Mouse (Mus musculus) kidney, postnatal 4 days (tissue): ENCODE data around the gene Anks1.

Experiments used
- DNase-seq, 2 experiments: peaks; one replicate each; pipeline ENCODE4 v3.0.0; 2021; ENCODE audit warnings: mixed read lengths in 2 of 2

The Anks1 gene

DNA sequence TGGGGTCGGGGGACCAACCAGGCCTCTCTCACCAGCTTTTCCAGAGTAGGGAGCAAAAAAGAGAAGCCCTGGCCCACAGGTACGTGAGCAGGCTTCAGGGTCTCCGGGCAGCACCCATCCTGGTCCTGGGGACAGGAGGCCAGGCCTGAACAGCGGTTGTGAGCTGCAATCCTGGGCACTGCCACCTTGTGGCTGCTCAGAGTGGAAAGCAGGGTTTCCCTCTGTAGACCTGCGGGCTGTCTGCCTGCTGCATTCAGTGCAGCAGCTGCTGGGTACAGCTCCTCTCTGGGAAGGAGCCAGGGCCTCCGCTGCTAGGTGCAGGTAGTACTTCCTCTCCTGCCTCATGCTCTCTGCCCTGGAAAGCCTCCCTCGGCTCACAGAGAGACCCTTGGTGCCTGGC, 152.4 kb downstream of the Anks1 start:
- peak; percentile 59 to 71 for DNase-seq

- no peak for DNase-seq
Measured at GRCm38 (mm10) chr17:28062710-28063109, 153.6 kb downstream of the Anks1 start.

DNA sequence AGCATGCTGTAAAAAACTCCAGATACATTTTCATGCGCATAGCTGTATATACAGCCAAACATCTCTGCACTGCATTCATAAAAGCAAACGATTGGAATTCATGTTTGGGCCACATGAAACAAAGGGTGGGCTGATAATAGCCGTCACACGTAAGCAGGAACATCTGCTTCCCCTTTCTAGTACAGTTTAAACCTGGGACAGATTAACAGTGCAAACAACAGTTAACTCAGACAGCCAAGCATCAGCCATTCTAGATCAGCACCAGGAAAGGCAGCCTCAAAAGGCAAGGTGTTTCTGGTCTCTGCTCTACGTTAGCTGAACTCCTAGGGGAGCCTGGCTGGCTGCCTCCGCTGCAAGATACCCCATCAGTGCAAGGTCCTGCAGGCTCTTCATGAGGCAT, 154.1 kb downstream of the Anks1 start:
- DNase-seq, result no peak

DNA sequence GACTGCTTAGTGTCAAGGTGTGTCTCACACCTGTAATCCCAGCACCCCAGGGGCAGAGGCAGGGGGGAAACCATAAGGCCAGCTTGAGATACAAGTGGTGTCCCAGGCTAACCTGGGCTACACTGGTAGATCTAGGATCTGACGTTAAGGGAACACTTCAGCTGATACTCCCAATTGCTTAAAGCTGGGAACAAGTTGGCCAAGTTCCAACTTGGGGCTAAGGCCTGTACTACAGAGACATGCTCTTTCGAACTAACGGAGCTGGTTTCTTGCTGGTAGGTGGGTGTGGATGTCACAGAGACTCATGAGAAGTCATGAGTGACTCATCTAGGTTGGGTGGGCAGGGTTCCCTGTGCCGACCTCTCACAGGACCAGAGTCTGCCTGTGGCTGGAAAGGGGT, 158.2 kb downstream of the Anks1 start:
- no peak for DNase-seq

- peak; percentile 45 to 55 for DNase-seq
Measured at GRCm38 (mm10) chr17:28069446-28069845, 160.3 kb downstream of the Anks1 start.

DNA sequence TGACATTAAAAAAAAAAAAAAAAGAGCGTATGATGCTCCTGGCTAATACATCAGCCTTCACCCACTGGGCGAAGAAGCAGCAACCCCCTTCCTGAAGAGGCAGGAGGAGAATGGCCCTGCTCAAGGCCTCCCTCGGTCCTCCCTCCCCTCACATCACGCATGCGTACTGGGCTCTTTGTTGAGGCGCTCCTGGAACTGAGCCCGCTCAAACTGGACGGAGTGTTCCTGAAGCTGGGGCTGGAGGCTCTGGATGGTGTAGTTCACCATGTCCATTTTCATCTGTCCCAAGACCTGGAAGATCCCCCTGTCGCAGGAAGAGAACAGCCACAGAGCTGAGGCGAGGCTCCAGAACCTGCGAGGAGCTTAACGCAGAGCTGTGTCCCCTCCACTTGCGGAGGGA, 161.2 kb downstream of the Anks1 start:
- DNase-seq, result no peak

- no peak for DNase-seq
Measured at GRCm38 (mm10) chr17:28072730-28073129, 163.6 kb downstream of the Anks1 start.

DNA sequence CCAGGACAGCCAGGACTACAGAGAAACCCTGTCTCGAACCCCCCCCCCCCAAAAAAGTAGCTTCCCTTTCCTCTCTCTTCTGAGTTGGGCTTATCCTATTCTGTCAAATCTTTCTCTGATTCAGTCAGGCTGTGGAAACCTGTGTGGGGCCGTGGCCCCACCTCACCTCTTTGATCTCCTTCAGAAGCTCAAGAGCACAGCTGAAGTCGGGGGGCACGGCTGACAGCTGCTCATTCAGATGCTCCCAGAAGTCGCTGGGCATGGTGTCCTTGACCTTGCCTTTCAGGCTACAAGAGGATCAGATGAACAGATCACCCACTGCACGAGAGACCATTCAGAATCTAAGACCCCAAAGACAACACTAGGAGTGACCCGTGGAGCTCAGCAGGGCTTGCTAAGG, 165.4 kb downstream of the Anks1 start:
- no peak for DNase-seq

- no peak for DNase-seq
Measured at GRCm38 (mm10) chr17:28078028-28078427, 168.9 kb downstream of the Anks1 start.

DNA sequence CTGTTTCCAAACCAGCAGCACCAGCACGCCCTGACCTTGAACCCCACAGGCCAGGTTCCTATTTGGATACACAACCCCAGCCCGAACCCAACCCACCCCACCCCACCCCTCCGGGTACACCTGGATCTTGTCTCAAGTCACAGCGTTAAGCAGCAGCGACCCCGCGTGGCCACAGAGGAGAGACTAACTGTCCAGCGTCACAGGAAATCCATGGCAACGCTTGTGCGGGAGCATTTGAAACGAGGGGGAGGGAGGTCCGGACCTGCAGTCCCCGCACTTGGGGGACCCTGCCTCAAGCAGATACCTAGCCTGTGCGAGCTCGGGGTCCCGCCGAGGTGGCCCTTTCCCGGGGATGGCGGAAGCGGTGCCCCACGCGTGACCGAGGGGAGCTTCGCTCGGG, 170.5 kb downstream of the Anks1 start:
- peak; percentile 94 to 95 for DNase-seq

DNA sequence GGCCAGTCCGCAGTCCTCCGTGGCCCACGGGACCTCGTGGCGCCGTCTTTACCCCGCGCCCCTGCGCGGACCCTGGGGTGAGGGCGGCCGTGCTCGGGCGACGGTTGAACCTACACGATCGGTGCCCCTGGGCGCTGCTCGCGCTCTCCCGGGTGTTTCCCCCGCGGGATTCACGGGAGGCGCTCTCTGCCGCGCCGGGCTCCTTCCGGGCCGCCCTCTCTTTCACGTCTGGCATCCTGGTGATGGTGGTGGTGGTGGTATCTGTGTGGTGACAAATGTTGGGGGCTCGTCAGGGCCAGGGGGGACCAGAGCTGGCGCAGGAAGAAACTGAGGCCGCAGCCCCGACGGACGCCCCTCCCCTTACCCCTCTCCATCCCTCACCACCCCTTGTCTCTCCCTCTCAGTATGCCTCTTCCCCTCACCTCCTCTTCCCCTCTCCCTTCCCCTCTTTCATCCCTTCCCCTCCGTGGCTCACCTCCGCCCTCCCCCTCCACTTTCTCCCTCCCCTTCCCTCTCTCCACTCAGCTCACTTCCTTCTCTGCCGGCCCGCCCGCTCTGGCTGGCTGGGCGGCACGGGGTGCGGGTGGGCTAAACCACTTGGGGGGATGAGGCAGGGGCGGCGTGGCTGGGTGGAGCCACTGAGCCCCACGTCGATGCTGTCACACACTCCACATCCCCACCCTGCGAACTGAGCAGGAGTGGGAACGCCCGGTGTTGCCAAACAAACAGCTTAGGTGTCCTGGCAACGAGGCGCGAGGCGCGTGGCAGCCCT, 171.1 kb downstream of the Anks1 start, which contains the start of gene Tcp11:
Gene Tcp11, minus strand, starts transcription at position 595 of the 772 bp plus-strand sequence.
- peak; percentile 83 to 90 for DNase-seq

DNA sequence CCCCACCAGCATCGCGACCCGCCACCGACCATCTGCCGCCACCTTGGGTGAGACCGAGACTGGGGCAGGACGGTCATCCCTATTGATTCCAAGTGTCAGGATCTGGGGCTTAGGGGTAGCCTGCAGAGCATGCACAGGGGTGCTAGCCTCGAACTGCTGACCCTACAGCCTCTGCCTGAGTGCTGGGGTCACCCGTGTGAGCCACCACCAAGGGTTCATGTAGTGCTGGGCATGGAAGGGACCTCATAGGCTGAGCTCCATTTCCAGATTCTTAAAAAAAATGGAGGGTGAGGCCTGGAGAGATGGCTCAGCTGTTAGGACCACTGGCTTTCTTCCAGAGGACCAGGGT, 171.7 kb downstream of the Anks1 start:
- no peak for DNase-seq

DNA sequence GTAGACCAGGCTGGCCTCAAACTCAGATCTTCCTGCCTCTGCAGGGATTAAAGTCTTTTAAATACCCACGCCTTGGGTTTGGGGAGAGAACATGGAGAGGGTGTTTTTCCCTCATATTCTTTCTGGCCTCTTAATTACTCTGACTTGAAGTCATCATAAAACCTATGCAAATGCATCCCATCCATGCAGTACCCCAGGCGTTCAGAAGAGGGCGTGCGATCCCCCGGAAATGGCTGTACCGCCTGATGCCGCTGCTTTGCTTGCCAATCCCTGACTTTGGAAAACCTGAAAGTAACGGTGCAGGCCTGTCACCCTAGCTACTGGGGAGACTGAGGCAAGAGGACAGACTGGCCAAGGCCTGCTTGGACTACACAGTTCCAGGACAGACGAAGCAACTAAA, 172.3 kb downstream of the Anks1 start:
- peak; percentile 72 to 76 for DNase-seq

DNA sequence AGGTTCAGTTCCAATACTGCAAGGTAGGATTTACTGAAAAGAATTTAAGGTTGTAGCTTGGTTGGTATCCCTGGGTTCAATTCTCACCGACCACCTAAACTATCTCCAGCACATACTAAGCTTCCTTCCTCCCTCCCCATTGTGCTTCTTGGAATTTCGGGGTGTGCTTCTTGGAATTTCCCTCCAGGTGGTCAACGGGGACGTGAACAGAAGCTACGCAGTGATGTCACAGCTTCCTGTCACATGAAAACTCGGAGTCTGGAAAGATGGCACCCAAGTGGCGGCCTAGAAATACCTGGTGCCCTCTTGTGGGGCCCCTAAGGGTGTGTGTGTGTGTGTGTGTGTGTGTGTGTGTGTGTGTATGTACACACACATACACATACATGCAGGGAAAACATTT, 172.8 kb downstream of the Anks1 start:
- no peak for DNase-seq

GRCm38 (mm10) chr17:28082863-28083262, 173.8 kb downstream of the Anks1 start:
- DNase-seq, result no peak

DNA sequence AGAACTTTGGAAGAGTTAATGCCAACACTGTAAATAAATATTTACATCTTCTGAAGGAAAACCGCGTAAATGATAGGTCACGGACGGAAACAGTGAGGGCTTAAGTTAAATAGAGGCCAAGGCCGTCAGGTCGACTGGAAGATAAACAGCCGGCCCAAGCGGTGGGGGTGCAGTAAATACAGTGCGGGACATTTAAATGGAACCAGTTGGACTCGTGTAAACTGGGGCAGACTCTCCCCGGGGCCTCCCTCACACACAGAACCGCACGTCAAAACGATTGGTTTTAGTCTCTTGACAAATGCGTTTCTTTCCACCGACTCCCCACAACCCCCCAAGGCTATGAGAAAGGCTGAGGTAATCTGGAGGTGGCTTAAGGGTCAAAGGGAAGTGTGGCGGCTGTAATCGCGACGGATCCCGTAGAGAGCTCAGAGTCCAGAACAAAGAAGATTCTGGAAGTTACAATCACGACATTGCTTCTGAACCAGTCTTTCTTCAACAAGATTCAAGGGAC, 175.3 kb downstream of the Anks1 start:
- DNase-seq, result no peak

GRCm38 (mm10) chr17:28084964-28085363, 175.9 kb downstream of the Anks1 start:
- DNase-seq, result peak; percentile 96 to 97

GRCm38 (mm10) chr17:28087430-28087829, 178.3 kb downstream of the Anks1 start:
- DNase-seq, result no peak

GRCm38 (mm10) chr17:28088718-28089117, 179.6 kb downstream of the Anks1 start:
- no peak for DNase-seq

DNA sequence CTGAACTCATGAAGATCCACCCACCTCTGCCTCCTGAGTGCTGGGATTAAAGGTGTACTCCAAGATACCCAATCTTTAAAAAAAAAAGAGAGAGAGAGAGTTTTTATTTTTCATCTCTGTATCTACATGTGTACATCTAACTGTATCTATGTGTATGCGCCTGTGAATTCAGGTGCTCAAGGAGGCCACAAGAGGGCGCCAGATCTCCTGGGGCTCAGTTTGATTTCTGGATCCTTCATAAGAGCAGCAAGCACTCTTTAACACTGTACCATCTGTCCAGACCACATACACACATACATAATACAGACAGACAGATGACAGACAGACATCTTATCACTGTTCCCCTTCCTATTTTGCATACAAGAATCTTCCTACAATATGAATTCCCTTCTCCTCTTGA, 183.2 kb downstream of the Anks1 start:
- no peak for DNase-seq

- DNase-seq, result no peak
Measured at GRCm38 (mm10) chr17:28093837-28094236, 184.7 kb downstream of the Anks1 start.

DNA sequence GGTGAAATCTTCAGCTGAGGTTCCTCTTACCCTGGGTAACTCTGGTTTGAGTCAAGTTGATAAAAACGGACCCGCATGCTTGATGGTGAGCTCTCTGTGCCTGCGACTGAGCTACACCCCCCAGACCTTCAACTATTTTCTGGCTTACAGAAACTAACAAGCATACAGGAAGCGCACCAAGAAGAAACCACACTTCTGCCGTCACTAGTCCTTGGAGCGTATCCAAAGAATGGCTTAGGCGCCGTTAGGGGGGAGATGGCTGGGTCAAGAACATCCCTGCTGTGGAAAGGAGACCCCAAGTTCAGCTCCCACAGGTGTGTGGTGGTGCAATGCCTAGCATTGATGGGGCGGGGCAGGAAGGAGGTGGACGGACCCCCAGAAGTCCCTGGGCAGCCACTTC, 187.3 kb downstream of the Anks1 start:
- DNase-seq, result no peak

DNA sequence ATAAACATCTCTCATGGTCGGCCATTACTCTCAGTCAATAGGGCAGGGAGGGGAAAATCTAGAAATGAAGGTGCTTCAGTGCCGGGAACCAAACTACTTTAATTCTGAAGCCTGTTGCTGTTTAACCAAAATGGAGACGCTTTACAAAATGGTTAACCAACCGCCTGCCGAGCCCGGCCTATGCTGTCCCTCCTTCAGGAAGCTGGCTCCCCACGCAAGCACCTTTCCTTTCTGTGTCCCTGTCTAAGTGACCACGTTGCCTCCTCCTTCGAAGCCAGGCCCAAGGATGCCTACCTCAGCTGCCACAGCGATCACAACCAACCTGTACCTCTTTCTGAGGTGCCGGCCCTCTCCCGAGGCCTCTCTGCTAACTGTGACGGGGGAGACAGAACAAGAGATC, 188.2 kb downstream of the Anks1 start:
- peak in 1 of 2 experiments; percentile 54 for DNase-seq

DNA sequence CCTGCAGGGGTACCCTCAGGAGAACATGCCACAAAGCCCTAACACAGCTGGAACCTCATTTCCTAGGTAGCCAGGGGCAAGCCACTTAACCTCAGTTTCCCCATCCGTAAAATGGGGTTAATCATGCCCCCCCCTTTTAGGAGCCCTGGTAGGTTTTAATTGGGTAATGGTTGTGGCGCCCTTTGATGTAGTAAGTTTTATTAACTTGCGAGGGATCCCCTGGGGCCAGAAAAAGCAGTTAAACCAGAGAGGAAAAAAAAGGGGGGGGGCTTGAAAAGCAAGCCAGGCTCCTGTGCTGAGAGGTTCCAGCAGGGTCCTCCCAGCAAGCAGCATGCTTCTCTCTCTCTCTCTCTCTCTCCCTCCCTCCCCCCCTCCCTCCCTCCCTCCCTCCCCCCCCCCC, 190.0 kb downstream of the Anks1 start:
- DNase-seq, result peak in 1 of 2 experiments; percentile 43

- DNase-seq, result peak in 1 of 2 experiments; percentile 54
Measured at GRCm38 (mm10) chr17:28100669-28101068, 191.6 kb downstream of the Anks1 start.
